Mouse (Mus musculus) cerebellum, postnatal 25 days (tissue): ENCODE results near the gene Ehd4.

Experiments
- DNase-seq, 2 experiments: peaks; one replicate each; pipeline ENCODE4 v3.0.0; 2021; ENCODE audit warnings: mixed read lengths in 2 of 2

The Ehd4 gene

DNA sequence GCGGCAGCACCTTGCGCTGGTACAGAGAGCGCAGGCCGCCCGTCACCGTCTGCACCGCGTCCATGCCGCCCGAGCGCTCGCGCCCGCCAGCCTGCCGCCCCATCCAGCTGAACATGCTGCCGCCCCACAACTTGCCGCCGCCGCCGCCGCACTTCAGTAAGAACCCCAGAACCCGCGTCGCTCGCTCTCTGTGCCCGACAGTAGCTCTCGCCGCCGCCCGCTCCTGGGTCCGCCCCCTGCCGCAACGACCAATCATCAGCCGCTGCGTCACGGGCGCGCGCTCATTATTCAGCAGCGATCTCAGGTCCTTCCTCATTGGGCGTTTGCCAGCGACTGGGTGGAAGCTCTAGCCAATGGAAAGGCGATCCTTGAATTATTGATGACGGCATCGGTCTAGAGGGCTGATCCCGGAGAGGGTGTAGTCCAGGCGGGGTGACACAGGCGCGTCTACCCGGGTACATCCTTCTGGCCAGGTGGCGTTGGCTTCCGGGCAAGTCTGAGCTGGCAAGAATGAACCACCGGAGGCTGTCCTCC lies at the start of gene Ehd4:
TSS of gene Ehd4 (minus strand) at position 246 of the 534 bp plus-strand sequence.
- DNase-seq, result peak; percentile 99 to 100

DNA sequence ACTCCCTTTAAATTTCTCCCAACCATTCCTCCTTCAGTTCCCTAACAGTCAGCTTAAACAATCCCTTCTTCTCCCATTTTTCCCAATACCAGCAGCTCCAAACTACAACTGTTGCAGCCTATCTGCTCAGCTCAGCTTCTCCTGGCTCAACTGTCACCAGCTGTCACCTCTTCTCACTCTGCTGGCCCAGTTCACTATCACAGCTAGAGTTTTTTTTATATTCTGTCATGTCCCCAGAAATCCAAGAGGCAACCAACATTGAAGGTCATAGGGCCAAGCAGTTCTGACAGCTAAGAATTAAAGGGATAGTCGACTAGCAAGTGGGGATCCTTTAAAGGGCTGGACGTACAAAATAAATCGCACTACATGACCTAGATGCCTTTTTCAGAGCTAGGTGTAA lies 49.3 kb upstream of the Ehd4 start:
- DNase-seq, result peak; percentile 26 to 30

DNA sequence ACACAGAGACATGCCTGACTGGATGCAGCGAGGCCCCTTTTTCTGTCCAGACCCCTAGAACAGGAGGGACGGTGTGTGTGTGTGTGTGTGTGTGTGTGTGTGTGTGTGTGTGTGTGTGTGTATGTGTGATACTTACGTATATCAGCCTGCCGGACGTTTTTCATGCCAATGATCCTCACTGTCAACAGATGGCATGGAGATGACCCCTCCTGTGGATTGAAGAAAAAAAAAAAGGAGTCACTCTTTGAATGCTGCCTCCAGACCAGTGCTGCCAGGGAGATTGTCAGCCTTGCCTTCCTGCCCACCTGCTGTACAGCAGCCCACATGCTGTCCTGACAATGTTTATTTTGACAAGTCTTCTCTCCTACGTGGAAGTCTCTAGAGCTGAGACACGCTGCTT lies 45.7 kb upstream of the Ehd4 start:
- peak; percentile 61 to 68 for DNase-seq

DNA sequence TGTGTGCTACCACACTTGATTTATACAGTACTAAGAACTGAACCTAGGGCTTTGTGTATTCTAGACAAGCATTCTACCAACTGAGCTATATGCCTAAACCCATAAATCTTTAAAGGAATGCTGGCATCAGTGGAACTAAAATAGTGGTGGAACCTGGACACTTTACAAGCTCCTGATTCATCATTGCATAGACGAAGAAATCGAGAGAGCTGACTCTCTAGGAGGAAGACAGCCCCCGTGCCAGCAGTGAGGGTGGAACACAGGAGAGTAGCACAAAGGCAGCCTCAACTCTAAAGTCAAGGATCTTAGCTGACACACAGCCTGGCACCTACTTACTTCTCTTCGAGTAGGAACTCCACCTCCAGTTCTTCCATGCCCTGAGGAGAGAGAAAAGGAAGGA lies 33.8 kb upstream of the Ehd4 start:
- DNase-seq, result no peak

DNA sequence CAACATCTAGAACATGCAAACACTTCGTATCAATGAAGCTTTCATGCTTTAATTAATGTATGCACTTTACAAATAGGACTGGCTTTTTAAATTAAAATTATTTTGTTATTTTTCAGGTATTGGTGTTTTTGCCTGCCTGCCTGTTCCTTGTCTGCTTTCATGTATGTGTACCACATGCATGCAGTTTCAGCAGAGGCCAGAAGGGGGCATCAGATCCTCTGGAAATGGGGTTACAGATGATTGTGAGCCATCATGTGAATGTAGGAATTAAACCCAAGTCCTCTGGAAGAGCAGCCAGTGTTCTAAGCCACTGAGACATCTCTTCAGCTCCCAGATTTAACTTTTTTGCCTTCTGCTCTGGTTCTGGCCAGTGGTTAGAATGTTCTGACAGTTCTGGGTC lies 33.2 kb upstream of the Ehd4 start:
- DNase-seq, result no peak

DNA sequence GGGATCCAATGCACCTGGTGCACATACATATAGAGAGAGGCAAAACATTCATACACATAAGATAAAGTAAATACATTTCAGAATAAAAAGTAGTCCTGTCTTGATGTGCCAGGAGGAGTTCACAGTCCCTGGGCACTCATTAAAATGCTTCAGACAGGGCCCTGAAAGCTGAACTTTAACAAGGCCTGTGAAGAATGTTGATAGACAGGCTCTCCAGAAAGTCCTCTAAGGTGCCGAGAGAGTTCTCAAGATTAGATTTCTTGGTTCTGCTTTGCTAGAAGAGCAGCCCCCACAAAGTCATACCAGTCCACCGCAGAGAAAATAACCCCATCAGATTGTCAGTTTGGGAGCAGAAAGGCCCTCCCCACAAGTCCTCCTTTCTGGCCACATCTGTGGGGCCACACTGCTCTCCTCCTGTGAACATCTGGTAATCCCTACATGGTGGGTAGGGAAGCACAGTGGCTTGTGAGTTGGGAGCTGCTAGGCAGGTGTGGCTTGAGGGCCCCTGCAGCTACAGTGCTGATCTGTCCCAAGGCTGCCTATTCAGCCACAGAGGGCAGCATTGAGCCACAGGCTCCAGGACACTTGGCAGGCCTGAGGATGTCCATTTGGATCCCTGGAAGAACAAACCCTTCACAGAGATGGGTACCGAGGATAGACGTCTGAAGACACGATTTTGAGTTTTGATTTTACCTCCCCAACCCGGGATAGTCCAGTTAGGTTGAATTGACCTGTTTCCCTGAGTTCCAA lies 31.3 kb upstream of the Ehd4 start:
- peak; percentile 45 to 63 for DNase-seq

DNA sequence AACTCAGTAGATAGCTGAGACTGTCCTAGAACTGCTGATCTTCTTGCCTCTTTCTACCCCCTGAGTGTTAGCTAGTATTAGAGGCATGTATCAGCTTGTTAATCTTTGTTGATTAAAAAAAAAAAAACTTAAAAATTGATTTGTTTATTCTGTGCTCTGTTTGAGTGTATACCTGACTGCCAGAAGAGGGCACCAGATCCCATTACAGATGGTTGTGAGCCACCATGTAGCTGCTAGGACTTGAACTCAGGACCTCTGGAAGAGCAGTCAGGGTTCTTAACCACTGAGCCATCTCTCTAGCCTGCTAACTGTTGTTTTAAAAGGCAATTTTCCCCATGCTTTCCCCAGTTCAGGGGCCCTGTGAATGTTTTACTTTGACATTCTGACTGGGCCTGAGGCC lies 24.5 kb upstream of the Ehd4 start:
- no peak for DNase-seq

DNA sequence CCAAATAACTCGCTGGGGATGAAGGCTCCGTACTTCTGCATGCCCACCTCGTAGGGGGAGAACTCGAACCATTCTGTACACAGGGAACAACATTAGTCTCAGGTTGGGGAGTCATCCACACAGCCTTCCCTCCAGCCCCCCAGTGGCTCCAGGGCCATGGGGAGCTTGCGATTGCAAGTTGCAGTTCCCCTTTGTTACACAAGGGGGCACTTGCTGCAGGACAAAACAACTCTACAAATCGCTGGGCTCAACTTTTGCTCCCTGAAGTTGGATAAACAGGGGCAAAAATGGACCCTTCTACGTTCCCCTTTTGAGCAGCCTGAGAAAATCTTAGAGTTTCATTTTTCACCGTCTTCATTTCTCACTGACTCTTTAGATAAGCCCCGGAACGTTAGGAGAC lies 19.3 kb upstream of the Ehd4 start:
- DNase-seq, result peak; percentile 66 to 83

DNA sequence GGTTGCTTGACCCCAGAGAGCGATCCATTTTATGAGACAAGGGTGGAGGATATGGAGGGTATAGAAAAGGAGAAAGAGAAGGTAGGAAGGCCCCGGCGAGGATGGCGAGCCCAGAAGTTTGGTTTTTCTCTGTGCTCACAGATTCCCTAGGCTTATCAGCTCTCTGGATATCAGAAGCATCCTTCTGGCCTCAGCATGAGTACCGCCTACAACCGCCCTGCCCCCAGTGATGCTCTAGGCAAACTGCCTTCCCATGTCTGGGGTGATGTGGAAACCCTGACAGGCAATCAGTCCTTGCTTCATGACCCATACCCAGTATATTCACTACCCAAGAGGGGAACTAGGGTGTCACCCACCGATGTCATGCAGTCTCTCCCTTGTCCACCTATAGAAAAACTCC lies 17.0 kb upstream of the Ehd4 start:
- DNase-seq, result no peak

DNA sequence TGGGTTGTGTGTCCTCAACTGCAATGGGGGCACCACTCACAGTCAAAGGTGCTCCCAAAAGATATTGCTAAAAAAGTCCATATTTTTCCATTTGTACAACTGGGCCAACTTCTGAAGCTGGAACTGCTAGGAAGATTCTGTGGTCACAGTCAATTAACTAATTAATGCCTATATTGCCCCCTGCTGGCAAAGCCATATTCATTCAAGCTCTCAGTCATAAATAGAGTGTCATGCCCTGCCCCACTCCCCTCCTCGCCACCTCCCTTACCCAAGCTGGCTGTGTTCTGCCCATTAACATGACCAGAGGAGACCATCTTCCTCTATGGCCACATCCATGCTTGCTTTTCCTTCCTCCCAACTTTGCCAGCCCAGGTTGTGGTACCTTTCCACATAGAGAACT lies 16.3 kb upstream of the Ehd4 start:
- DNase-seq, result peak in 1 of 2 experiments; percentile 16

DNA sequence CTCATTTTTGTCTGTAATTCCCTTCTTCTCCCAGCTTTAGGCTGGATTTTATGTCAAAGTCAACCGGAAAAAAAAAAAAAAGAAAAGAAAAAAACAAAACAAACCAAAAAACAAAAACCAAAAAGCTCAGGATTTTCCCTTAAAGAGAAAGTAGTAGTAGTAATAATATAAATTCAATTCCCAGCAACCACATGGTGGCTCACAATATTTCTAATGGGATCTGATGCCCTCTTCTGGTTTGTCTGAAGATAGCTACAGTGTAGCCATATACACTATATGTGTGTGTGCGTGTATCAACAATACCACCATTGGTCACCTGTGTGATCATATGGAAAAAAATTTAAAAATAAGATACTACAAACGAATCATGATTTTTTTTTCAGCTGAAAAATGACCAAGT lies 15.0 kb upstream of the Ehd4 start:
- DNase-seq, result no peak

DNA sequence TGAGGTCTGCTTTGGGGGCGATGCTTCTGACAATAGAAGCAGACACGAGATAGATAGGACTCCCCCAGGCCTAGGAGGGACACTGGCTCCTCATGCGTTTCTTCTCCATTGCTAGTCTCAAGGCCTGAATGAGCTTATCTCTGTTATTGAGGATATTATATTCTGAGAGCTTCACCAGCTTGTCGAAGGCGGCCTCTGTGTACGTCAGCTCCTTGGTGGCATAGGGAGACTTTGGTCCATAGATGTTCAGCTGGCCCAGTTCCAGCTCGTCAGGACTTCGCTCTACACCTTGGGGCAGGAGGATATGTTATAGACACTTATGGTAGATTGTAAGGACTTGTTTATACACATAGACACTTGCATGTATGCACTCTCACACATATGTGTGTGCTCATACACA lies 13.4 kb upstream of the Ehd4 start:
- DNase-seq, result no peak

DNA sequence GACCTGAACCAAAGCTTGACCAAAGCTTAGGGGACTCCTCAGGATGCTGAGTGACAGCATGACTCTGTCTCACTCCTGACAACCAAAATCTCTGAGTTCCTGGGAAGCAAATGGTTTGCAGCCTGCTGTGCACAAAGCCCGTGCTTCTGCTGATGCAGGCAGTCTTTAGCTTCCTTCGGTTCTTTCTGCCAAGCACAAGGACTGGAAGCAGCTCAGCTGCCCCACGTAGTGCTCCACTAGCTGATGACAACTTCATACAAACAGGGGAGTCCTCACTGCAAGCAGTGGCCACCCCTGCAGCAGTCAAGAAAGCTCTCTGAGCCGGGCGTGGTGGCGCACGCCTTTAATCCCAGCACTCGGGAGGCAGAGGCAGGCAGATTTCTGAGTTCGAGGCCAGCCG lies 11.1 kb upstream of the Ehd4 start:
- DNase-seq, result no peak

DNA sequence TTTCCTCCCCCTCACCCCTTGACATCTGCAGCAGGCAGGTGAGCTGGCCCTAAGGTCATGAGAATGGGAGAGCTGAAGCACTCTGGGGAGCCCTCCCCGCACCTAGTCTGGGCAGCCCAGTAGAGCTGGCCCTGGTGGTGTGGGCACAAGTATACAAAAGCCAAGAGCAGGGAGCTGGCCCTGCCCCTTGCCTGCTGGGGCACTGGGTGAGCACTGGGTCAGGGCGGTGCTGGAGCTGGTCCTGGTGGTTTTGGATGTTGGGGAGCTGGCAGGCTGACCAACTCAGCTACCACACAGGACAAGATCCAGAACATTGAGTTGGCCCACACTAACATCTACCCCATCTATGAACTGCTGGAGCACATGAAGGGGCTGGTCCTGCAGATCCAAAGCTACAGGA lies 5.0 kb upstream of the Ehd4 start:
- no peak for DNase-seq

DNA sequence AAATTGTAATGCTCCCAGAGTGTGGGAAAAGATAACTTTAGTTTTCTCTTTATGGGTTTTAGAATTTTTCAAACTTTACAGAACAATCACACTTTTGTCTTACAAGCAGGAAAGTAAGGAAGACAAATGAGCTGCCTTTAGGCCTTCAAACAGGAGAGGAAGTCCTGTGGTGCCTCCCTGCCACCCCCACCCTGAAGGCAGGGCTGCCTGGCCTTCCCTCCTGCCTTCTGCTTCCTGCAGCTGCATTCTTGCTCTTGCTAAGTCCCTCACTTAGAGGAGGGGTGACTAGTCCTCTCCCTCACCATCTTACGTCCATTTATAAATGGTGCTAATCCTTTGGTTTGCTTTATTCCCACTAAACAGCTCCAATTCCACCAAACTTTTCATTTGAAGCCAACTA lies 4.4 kb upstream of the Ehd4 start:
- DNase-seq, result no peak

DNA sequence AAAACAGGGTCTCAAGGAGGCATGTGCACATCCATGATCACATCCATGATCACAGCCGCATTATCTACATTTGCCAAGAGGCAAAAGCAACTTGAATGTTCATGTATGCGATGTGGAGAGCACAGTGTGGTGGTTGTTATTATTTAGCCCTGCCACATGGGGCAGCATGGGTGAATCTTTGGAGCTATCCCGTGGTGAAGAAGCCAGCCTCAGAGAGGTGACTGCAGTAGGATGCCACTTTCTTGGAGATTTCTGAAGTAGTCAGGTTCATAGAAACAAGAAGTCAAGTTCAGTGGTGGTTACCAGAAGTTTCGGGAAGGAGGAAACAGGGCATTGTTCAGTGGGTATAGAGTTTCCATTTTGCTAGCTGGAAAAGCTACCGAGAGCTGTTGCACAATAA lies 3.6 kb upstream of the Ehd4 start:
- DNase-seq, result no peak

DNA sequence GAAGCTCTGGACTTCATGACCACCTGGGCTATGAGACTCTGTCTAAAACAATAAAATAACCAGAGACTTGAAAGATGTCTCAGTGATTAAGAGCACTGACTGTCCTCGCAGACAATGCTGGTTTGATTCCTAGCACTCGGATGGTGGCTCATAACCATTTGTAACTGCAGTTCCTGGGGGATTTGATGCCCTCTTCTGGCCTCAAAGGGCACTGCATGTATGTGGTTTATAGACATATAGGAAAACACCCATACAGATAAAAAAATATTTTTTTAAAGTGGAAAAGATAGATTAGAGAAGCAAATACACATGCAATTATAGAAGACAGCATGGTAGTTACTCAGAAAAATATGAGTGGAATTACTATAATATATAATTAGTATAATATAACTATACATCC lies 3.2 kb upstream of the Ehd4 start:
- DNase-seq, result no peak

DNA sequence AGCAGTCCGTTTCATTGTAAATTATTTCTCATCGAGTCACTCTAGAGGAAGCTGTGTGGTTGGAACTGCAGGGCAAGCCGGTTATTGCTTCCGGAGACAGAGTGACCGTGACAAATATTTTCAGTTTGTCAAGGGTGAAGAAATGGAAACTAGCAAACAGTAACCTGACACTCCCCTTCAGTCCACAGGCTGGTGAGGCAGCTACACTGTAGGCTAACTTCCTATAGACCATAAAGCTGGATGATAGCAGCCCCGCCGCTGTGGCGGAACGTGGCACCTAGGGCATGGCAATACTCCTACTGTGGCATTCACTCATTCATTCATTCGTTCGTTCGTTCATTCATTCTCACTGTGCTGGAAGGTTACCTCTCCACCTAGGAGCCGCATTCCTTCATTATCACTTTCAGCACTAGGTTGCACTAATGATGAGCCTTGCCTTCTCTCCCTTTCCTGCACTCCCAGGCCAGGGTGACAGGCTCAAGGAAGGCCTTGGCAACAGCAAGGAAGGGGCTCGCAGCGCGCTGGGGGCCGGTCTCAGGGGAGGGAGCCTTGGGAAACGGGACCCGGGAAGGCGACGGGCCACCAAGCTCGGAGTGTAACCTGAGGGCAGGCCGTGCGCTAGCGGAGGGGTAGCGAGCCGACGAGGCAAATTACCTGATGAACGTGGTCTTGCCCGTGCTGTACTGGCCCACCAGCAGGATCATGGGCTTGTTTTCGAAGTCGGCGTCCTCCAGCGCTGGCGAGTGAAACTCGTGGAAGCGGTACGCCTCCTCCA lies 633 bp downstream of the Ehd4 start:
- DNase-seq, result peak in 1 of 2 experiments; percentile 12

DNA sequence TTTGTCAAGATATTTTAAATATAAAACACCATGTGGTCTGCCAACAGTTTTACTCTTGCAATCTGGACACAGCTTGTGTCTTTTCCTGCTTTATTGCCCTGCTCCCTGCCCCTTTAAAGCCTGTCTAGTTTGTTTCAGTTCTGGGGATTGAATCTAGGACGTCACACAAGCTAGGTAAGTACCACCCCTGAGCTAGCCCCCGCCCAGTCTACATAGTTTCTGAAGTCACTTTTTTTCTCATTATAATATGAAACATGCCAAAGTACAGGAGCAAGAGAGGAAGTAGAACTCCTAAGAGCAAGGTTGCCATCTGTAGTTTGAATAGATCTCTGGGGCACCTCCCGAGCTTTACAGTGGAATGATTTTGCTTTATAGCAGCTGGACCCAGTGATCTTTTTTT lies 3.8 kb downstream of the Ehd4 start:
- DNase-seq, result no peak

DNA sequence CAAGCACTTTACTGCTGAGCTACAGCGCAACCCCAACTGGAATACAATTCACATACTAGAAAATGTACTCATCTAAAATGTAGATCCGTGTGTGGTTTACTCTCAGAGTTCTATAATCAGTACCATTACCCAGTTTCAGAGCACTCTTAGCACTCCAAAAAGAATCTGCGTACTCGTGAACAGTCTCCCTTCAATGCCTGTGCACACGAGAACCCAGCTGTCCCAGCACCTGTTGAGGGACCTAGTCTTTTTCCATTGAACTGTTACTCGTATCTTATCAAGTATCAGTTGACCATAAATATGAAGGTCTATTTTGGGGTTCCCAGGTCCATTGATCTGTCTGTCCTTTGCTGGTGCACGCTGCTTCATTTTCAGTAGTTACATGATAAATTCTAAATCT lies 4.8 kb downstream of the Ehd4 start:
- DNase-seq, result no peak

DNA sequence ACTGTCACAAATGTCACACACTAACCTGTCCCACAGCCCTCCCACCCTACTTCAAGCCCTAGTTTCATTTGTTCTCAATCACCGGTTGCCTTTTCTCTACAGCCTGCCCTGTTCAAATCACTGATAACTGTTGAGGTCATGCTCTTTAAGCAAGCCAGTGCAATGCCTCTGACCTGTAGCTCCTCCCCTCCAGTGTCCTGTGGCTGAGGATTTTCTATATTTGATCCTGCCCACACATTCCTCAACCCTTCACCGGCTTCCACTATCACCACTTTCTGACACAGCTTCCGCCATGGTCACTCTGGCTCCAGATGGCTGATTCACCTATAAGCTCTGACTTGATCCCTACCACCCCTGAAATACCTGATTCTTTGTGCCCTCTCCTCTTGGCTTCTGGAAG lies 6.4 kb downstream of the Ehd4 start:
- no peak for DNase-seq

DNA sequence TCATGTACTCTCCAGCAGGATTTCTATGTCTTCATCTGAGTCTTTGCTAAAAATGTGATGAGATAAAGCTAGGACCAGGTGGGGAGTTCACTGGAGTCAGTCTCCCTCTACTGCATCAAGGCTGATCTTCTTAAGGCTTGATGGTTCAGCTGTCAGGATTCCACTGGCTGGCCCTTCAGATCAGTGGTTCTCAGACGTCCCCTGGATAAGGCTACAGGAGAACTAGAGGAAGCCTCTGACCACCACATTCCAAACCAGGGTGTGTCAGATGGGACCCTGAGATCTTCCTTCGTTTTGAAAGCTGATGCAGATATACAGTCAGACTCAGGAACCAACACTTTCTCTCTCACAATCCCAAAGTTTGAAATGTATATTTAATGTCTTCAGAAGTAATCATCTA lies 7.0 kb downstream of the Ehd4 start:
- DNase-seq, result no peak

DNA sequence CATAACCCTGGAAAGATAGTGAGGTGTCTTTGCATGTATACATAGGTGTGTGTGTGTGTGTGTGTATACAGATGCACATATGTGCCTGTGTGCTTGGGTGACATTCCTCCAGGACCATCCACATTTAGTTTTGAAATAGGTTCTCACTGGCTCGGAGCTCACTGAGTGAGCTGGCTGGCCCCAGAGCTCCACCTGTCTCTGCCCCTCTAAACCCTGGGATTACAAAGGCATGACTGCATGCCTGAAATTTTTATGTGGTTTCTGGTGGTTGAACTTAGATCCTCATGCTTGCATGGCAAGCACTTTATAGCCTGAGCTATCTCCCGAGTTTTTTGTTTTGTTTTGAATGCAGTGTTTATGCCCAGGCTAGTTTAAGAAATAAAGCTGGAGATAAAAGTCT lies 7.9 kb downstream of the Ehd4 start:
- no peak for DNase-seq

DNA sequence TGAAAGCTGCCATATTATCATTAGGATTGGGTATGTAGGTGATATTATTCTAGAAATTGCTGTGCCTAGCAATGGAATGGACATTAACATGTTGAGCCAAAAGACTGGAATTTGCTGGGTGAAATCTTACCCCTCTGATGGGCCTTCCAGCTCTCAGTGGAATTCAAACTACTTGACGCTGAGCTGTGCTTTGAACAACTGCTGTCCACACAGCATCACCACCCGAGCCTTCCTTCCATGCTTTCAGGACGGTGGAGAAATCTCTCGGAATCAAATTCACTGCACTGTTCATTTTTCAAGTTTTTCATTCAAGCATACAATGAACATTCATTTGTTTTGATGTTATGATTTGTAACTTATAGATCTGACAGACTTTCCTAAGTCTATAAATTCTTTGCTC lies 10.0 kb downstream of the Ehd4 start:
- DNase-seq, result no peak
